Mouse (Mus musculus): ENCODE data around the gene Lrmda.

Lrmda gene

GRCm38 (mm10) chr14:22864132-22864531 lies 844.6 kb downstream of the Lrmda start:
- DNase-seq (ENCODE audit: low read depth), result peak; percentile 26

GRCm38 (mm10) chr14:22874584-22874983 lies 855.1 kb downstream of the Lrmda start:
- no peak for DNase-seq (ENCODE audit: low read depth)

- DNase-seq (ENCODE audit: low read depth), result peak; percentile 83
Measured at GRCm38 (mm10) chr14:22887182-22887581, 867.7 kb downstream of the Lrmda start.

GRCm38 (mm10) chr14:22899312-22899711 lies 879.8 kb downstream of the Lrmda start:
- no peak for DNase-seq (ENCODE audit: low read depth)

- no peak for DNase-seq (ENCODE audit: low read depth)
Measured at GRCm38 (mm10) chr14:22902116-22902515, 882.6 kb downstream of the Lrmda start.

- no peak for DNase-seq (ENCODE audit: low read depth)
Measured at GRCm38 (mm10) chr14:22902914-22903313, 883.4 kb downstream of the Lrmda start.

- peak; percentile 50 for DNase-seq (ENCODE audit: low read depth)
Measured at GRCm38 (mm10) chr14:22905741-22906667, 886.5 kb downstream of the Lrmda start.

- DNase-seq (ENCODE audit: low read depth), result peak; percentile 69
Measured at GRCm38 (mm10) chr14:22906716-22907115, 887.2 kb downstream of the Lrmda start.

GRCm38 (mm10) chr14:22907221-22907620 lies 887.7 kb downstream of the Lrmda start:
- DNase-seq (ENCODE audit: low read depth), result peak; percentile 87

- no peak for DNase-seq (ENCODE audit: low read depth)
Measured at GRCm38 (mm10) chr14:22908006-22908405, 888.5 kb downstream of the Lrmda start.

GRCm38 (mm10) chr14:22915463-22915862 lies 896.0 kb downstream of the Lrmda start:
- no peak for DNase-seq (ENCODE audit: low read depth)

GRCm38 (mm10) chr14:22918499-22918898 lies 899.0 kb downstream of the Lrmda start:
- DNase-seq (ENCODE audit: low read depth), result no peak

- no peak for DNase-seq (ENCODE audit: low read depth)
Measured at GRCm38 (mm10) chr14:22918931-22919330, 899.4 kb downstream of the Lrmda start.

- peak; percentile 33 for DNase-seq (ENCODE audit: low read depth)
Measured at GRCm38 (mm10) chr14:22921152-22921551, 901.6 kb downstream of the Lrmda start.

GRCm38 (mm10) chr14:22921796-22922195 lies 902.3 kb downstream of the Lrmda start:
- DNase-seq (ENCODE audit: low read depth), result no peak

GRCm38 (mm10) chr14:22922571-22922970 lies 903.1 kb downstream of the Lrmda start:
- no peak for DNase-seq (ENCODE audit: low read depth)

GRCm38 (mm10) chr14:22923251-22923650 lies 903.7 kb downstream of the Lrmda start:
- no peak for DNase-seq (ENCODE audit: low read depth)

- DNase-seq (ENCODE audit: low read depth), result no peak
Measured at GRCm38 (mm10) chr14:22928263-22928662, 908.8 kb downstream of the Lrmda start.

- DNase-seq (ENCODE audit: low read depth), result no peak
Measured at GRCm38 (mm10) chr14:22928683-22929082, 909.2 kb downstream of the Lrmda start.

GRCm38 (mm10) chr14:22929585-22929984 lies 910.1 kb downstream of the Lrmda start:
- DNase-seq (ENCODE audit: low read depth), result peak; percentile 80

- DNase-seq (ENCODE audit: low read depth), result no peak
Measured at GRCm38 (mm10) chr14:22930488-22931046, 911.1 kb downstream of the Lrmda start.

- DNase-seq (ENCODE audit: low read depth), result peak; percentile 49
Measured at GRCm38 (mm10) chr14:22931114-22931822, 911.8 kb downstream of the Lrmda start.

GRCm38 (mm10) chr14:22936701-22937100 lies 917.2 kb downstream of the Lrmda start:
- DNase-seq (ENCODE audit: low read depth), result no peak
